Mouse (Mus musculus): ENCODE measurements at regions not wholly inside any gene's neighbourhood (a gene's known extent, or its start where the extent isn't known, plus 50 kb on each side); places are given as distances from the start of the nearest gene placed in this dataset.

DNA sequence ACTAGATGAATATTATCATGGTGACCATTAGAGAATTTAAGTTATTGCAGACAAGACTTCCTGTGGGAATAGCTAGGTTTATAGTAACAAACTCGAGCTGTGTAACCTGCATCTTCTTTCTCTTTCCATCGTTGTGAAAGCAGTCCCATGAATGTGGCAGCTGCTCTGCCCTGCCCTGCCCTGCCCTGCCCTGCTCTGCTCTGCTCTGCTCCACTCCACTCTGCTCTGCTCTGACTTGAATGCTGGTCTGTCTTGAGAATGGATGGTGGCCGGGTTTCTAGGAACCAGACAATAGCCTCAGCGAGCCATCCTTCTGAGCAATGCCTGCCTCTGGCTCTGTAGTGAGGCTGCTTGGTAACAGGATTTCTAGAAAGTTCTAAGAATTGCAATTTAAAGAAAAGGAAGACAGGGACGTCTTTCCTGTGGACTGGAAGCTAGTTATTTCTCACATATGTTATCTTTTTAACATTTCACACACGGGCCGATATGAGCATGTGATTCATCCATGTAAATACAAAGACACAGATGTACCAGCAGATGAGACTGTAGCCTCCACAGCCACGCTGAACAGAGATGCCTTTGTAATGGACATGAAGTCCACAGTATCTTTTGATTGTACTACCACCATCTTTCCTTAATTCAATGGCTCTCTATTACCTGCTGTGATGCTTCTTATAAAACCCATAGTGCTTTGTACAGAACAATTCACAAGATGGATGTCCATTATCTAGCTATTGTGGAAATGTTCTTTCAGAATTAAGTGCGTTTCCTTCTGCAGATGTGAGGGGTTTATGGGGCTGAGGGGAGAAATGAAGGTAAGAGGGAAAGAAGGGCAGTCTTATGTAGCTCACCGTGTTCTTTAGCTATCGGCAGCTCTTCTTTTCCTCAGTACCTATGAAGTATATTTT lies 295.4 kb downstream of the Arl4a start:
- no peak for DNase-seq (ENCODE audit: extremely low spot score in 1 of 2, low spot score in 2 of 2)
- no peak for TF ChIP-seq CTCF (IDR thresholded peaks at IDR 0.05)
- intact Hi-C loops (cut with DNase I), result no loop called here
- H3K27ac ChIP-seq, result no peak overlapping the region
- H3K4me3 ChIP-seq, result no peak overlapping the region

DNA sequence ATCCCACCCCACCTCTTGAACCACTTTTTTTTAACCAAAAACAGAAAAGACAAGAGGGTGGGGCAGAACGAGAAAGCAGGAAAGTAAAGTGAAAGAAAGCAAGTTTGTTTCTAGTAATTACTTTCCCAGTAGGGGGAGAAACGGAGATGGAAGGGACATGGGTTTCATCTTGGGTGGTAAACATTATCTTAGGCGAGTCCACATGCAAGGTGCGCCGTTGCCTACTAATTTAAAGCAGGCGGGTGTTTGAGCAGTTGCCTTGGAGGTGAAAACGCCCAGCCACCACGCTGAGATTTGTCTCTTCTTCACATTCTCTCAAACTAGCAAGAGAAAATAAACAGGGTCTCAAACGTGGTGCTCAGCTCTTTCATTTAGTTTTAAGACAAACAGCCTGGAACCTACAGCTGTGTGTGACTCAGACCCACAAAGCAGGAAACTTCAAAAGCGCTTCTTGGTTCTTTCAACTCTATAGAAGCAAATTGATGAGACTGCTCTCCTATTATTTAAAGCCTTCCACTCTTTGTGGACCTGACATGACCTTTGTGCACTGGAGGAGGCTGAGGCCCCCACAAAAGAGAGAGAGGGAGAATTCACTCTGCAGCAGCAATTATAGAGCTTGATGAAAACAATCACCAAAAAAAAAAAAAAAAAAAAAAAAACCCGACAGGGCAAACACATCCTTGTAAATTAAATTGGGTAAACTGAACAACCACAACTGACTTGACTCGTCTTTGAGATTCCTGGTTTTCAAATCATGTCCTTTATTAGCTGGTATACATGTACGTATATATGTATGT lies 296.6 kb downstream of the Arl4a start:
- TF ChIP-seq CTCF (IDR thresholded peaks at IDR 0.05), result no peak
- Histone ChIP-seq H3K27ac (no peak overlapping the region), H3K4me3 (no peak overlapping the region)
- intact Hi-C loops (cut with DNase I), result no loop called here
- no peak for DNase-seq (ENCODE audit: extremely low spot score in 1 of 2, low spot score in 2 of 2)

DNA sequence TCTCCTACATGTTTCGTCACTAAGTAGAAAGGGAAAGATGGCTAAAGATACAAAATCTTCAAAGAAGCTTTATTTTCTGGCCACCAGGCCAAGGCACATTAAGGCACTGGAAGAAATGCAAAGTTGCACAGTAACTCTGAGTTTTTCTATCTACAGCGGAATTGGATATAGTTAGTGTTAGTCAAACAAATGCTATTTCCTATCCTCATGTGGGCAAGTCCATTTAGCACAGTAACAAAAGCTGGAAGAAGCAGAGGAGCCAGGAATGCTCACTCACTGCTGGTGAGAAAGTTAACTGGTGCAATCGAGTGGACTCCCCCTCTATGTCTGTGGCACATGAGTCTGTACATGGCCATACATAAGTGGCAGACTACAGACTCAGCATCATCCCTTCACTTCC lies 300.9 kb downstream of the Arl4a start:
- intact Hi-C loops (cut with DNase I), result loop anchor here (5.0 kb wide), 1 partner anchor 240 kb away; no protein-coding TSS in a partner anchor

DNA sequence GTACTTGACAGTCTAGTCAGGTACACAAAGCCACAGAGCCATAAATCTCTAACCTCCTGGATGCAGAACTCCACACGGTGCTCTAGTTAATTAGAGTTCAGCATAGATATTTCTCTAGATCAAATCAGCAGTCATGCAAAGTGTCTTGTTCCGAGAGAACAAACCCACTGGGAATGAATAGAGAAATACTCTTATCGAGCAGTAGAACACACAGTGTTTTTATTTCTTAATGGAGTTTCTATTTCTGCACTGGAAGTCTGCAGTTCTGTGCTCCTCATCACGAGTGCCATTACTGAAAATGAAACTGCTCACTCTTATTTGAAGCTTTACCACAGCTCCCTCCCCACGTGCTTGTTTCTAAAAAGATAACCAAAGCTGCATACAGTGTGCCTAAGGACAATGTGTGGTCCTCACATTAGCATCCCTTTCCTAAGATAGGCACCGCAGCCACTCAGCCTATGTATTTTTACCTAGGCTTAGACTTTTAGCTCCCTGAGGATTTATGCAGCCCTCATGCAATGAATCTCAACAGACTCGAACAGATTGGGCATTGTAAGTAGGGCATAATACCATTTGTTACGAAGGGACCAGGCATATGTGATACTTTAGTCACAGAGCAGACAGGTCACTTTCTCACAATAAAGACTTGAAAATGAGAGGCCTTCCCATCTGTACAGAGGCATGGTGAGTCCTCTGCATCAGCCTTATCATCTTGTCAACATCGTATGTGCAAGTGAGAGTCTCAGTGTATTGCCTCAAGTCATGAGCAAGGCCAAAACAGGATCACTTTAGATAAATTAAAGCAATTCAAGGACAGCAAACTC lies 301.5 kb downstream of the Arl4a start:
- Histone ChIP-seq H3K27ac (peak overlapping the region; percentile 59), H3K4me3 (no peak overlapping the region)

More for the DNA sequence above, 300.9 kb downstream of the Arl4a start:
- H3K4me3 ChIP-seq, result no peak overlapping the region
- no peak for DNase-seq (ENCODE audit: extremely low spot score in 1 of 2, low spot score in 2 of 2)
- peak overlapping the region; percentile 59 for H3K27ac ChIP-seq
- TF ChIP-seq CTCF (IDR thresholded peaks at IDR 0.05), result no peak

GRCm38 (mm10) chr12:39734176-39734575 lies 303.6 kb downstream of the Arl4a start:
- Histone ChIP-seq H3K27ac (no peak overlapping the region), H3K4me3 (no peak overlapping the region)
- TF ChIP-seq CTCF (IDR thresholded peaks at IDR 0.05), result no peak
- intact Hi-C loops (cut with DNase I), result loop anchor here (5.0 kb wide), 1 partner anchor 303 kb away; the partner anchor contains the start of gene Arl4a
- DNase-seq (ENCODE audit: extremely low spot score in 1 of 2, low spot score in 2 of 2), result no peak

More for the DNA sequence above, 301.5 kb downstream of the Arl4a start:
- no peak for DNase-seq (ENCODE audit: extremely low spot score in 1 of 2, low spot score in 2 of 2)
- intact Hi-C loops (cut with DNase I), result loop anchor here (5.0 kb wide), 1 partner anchor 241 kb away; no protein-coding TSS in a partner anchor
- TF ChIP-seq CTCF (IDR thresholded peaks at IDR 0.05), result no peak

DNA sequence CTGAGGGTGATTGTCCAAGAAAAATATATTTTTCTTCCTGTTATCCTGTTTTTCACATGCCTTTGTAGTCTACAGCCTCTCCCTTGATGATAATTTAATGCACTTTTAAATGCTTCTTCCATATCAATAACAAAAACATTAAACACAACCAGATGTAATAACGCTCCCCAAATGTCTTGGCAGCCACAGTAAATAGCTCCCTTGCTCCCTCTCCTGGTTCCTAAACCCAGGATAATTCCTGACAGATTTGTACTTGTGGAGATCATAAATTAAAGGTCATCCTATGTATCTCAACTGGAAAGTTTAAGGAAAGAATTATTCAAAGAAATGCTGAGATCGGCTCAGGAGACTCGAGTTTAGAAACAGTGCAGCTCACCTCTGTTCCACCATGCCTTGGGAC lies 306.6 kb downstream of the Arl4a start:
- Histone ChIP-seq H3K27ac (no peak overlapping the region), H3K4me3 (no peak overlapping the region)
- peak; percentile 40 for TF ChIP-seq CTCF (IDR thresholded peaks at IDR 0.05)
- intact Hi-C loops (cut with DNase I), result loop anchor here (1.0 to 5.0 kb wide), 2 partner anchors 221 to 306 kb away; partner anchors contain the start of gene Arl4a
- DNase-seq (ENCODE audit: extremely low spot score in 1 of 2, low spot score in 2 of 2), result no peak

- H3K4me3 ChIP-seq, result no peak overlapping the region
- DNase-seq (ENCODE audit: extremely low spot score in 1 of 2, low spot score in 2 of 2), result no peak
- intact Hi-C loops (cut with DNase I), result no loop called here
- no peak for TF ChIP-seq CTCF (IDR thresholded peaks at IDR 0.05)
- no peak overlapping the region for H3K27ac ChIP-seq
These were observed 308.6 kb downstream of the Arl4a start for GRCm38 (mm10) chr12:39729255-39729654.

- TF ChIP-seq CTCF (IDR thresholded peaks at IDR 0.05), result no peak
- intact Hi-C loops (cut with DNase I), result no loop called here
- no peak for DNase-seq (ENCODE audit: extremely low spot score in 1 of 2, low spot score in 2 of 2)
- Histone ChIP-seq H3K27ac (no peak overlapping the region), H3K4me3 (no peak overlapping the region)
These were observed 313.7 kb downstream of the Arl4a start for GRCm38 (mm10) chr12:39724172-39724571.

GRCm38 (mm10) chr12:39715120-39715519 lies 322.7 kb downstream of the Arl4a start:
- Histone ChIP-seq H3K27ac (no peak overlapping the region), H3K4me3 (no peak overlapping the region)
- TF ChIP-seq CTCF (IDR thresholded peaks at IDR 0.05), result no peak
- intact Hi-C loops (cut with DNase I), result no loop called here
- DNase-seq (ENCODE audit: extremely low spot score in 1 of 2, low spot score in 2 of 2), result no peak

DNA sequence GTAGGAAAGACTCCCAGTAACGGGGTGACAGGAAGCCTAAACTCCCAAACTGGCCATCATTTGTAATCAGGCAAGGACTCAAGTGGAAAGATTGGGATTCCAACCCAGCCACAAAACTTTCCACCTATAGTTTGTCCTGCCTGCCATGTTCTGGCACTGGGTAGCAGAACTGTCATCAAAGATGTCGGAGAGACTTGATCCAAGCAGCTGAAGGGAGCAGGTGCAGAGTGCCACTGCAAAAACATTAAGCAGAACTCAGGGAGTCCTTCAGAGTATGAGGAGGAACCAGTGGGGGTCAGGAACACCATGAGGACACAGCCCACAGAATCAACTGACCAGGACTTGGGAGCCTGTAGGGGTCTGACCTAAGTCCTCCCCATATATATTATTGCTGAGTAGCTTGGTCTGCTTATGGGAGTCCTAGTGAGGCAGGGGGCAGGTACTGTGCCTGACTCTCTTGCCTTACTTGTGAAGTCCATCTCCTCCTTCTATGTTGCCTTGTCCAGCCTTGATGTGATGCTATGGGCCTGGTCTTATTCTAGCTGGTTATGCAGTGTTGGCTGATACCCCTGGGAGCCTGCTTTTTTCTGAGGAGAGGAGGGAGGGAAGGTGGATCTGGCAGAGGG lies 323.5 kb downstream of the Arl4a start:
- intact Hi-C loops (cut with DNase I), result no loop called here
- no peak for DNase-seq (ENCODE audit: extremely low spot score in 1 of 2, low spot score in 2 of 2)
- no peak for TF ChIP-seq CTCF (IDR thresholded peaks at IDR 0.05)
- Histone ChIP-seq H3K4me3 (no peak overlapping the region), H3K27ac (no peak overlapping the region)

GRCm38 (mm10) chr12:39711807-39712206 lies 326.0 kb downstream of the Arl4a start:
- intact Hi-C loops (cut with DNase I), result no loop called here
- TF ChIP-seq CTCF (IDR thresholded peaks at IDR 0.05), result no peak
- Histone ChIP-seq H3K4me3 (no peak overlapping the region), H3K27ac (no peak overlapping the region)
- DNase-seq (ENCODE audit: extremely low spot score in 1 of 2, low spot score in 2 of 2), result no peak

Data from left cerebral cortex, adult 2 months (tissue).